Mouse (Mus musculus) adrenal gland (tissue): ENCODE data around the gene Hoxc11.

ENCODE experiments used
- intact Hi-C: fragments of 180-260 bp; cut with DNase I; formaldehyde crosslinking; loops from one replicate; pipeline ENCODE4 v1.15.1; 2025
- microRNA-seq, 2 experiments: library from miRNA; unstranded; fragments of <30 nt; microRNA quantifications; one replicate each; pipeline ENCODE4; 2019

Hoxc11 gene

GRCm38 (mm10) chr15:103001370-103001769 lies 47.1 kb downstream of the Hoxc11 start:
- intact Hi-C loops: no loop called here

GRCm38 (mm10) chr15:103002156-103002555 lies 47.9 kb downstream of the Hoxc11 start:
- intact Hi-C loops: no loop called here

- intact Hi-C loops: no loop called here
Observed at GRCm38 (mm10) chr15:103002821-103003448, 48.7 kb downstream of the Hoxc11 start.

GRCm38 (mm10) chr15:103005308-103005707 lies 51.1 kb downstream of the Hoxc11 start:
- intact Hi-C loops: no loop called here

GRCm38 (mm10) chr15:103005797-103006196 lies 51.6 kb downstream of the Hoxc11 start:
- intact Hi-C loops: no loop called here

GRCm38 (mm10) chr15:103006326-103006725 lies 52.1 kb downstream of the Hoxc11 start:
- intact Hi-C loops: no loop called here

Small RNA genes lying within 50 kb of the gene (microRNA-seq; reads per million reads assigned to microRNA genes)
- gene Mir196a-2: 188 to 200 reads per million in 2 experiments
